Mouse (Mus musculus) frontal cortex, postnatal 14 days (tissue): ENCODE data around the gene Pkig.

Experiments used
- DNase-seq, 2 experiments: peaks; one replicate each; pipeline ENCODE4 v3.0.0; 2022; ENCODE audit warnings: low spot score in 2 of 2

Gene Pkig

GRCm38 (mm10) chr2:163710606-163711159, 52.5 kb downstream of the Pkig start:
- DNase-seq = no peak

GRCm38 (mm10) chr2:163711368-163711868, 53.2 kb downstream of the Pkig start:
- no peak for DNase-seq

DNA sequence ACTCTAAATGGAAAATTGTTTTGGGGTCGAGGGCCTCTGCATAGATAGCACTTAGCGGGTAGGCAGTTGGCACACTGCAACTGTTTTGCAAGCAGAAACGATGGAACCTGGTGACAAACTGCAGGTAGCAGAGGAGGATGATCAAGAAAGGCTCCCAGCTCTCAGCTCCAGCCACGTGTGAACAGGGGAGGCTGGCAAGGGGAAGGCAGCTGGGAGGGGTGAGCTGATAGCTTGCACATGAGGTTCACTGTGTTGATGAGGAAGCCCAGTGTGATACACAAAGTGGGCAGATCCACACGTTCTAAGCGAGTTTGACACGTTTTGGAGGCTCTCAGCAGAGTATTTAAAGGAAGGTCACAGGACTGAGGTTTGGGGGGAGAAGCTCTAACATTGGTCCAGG, 54.3 kb downstream of the Pkig start:
- no peak for DNase-seq

- no peak for DNase-seq
Measured at GRCm38 (mm10) chr2:163712874-163713273, 54.7 kb downstream of the Pkig start.

DNA sequence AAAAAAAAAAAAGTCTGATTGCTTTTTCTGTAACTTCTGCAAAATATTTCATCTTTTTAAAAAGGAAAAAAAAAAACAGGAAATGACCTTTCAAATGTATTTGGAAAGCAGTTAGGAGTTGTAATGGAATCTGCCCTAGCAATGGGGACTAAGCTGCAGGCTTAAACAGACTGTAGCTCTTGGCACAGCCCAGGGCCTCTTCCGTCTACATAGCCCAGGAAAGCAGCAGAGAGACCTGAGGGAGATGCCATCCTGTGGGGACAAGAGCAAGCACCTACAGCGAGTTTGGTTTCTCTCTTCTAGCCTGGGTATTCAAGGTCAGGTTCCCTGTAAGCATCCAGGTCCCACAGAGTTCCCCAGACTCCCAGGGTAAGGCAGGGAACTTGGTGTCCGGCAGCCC, 55.2 kb downstream of the Pkig start:
- no peak for DNase-seq

GRCm38 (mm10) chr2:163716448-163716847, 58.3 kb downstream of the Pkig start:
- DNase-seq = no peak

DNA sequence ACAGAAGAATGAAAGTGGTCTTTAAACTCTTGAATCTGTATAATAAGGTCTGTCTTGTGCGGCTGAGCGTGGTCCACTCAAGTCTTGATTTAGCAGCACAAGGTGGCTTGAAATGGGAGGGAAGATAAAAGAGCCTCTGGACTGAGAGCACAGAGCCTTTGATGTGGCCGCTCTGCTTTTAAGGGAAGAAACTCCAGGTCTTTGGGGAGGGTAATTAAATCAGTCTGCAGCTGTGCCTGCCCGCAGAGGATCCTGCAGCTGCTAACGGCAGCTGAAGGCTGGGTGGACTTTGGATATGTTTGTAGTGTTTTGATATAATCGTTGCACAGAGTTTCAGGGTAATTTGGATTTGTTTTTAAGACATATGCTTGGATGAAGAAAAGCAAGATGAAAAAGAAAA, 58.7 kb downstream of the Pkig start:
- DNase-seq = no peak

GRCm38 (mm10) chr2:163718526-163718925, 60.3 kb downstream of the Pkig start:
- no peak for DNase-seq

DNA sequence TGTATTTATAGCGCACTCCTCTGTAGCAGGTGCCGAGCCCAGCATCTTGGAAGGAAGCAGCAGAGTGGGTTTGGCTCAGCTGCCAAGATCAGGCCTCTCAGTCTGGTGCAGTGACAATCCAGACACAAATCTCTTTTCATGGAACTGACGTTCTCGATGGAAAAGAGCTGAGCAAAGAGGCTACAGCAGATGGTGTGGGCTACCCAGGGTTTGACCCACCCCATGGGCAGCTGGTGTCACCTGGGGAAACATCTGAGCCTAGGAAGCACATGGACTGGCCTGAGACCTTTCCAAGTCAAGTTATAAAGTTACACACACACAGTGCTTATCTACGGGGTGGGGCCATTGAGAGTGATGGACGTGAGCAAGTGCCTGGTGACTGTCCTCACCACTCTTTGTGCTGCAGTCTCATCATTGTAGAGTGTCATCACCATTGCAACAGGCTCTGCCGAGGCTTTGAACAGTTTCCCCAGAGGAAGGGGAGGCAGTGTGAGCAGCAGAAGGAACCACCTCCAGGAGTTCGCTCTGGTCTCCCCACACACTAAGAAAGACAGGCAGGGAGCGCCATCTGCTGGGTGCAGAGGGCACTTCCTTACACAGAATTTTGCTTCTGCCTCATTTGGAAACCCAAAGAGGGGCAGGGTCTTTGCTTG, 60.9 kb downstream of the Pkig start:
- DNase-seq = peak; percentile 64 to 74

DNA sequence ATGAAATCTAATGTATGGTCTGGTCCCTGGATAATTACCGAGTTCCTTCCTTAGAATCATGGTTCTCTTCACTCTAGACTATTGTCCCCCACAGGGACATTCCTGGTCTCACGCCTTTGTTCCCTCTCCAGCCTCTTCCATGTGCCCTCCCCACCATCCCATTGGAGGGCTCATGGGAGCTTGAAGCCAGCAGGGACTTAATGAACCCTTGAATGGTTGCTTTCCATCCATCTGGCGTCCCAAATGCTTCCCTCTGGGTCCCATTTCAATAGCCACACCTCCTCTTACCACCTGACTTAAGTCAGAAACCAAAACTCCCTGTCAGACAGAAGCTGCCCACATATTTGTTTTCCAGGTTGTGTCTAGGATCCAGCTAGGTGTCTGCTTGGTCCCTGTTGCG, 61.4 kb downstream of the Pkig start:
- DNase-seq = no peak

DNA sequence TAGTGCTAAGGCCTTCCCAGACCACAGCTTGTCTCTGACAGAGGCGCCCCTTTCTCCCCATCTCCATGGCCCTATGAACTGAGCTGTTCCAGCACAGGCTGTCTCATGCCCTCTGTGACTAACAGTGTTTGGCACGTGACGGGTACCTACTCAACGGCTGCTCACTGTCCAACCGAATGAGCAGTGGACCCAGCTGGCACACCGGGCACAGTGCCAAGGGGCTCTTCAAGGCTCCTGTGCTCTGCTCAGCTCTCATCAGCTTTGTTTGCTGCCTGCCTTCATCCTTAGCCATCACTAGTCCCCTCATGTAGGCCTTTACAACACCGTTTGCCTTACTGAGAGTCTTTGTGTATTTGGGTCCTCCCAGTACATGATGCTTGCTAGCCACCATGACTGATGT, 64.4 kb downstream of the Pkig start:
- DNase-seq = peak; percentile 35 to 49

- no peak for DNase-seq
Measured at GRCm38 (mm10) chr2:163726766-163727393, 68.7 kb downstream of the Pkig start.

- DNase-seq = no peak
Measured at GRCm38 (mm10) chr2:163728300-163728699, 70.1 kb downstream of the Pkig start.

DNA sequence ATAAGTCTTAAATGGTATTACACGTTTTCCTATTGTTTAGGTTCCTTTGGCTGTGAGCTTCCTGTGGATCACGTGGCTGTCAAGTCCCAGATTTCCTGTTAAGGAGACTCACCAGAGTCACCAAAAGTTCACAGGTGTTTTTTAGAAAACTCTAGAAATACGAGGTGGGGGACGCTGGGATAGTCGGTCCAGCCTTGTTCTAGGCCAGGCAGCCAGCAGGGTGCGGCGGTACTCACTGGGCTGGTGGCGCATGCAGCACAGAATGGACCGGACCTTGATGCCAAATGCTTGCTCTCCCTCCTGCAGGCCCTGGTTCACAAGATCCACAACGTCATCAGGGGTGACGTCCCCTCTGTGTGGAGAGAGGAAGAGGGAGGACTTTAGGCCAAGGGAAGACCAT, 73.8 kb downstream of the Pkig start:
- DNase-seq = no peak

DNA sequence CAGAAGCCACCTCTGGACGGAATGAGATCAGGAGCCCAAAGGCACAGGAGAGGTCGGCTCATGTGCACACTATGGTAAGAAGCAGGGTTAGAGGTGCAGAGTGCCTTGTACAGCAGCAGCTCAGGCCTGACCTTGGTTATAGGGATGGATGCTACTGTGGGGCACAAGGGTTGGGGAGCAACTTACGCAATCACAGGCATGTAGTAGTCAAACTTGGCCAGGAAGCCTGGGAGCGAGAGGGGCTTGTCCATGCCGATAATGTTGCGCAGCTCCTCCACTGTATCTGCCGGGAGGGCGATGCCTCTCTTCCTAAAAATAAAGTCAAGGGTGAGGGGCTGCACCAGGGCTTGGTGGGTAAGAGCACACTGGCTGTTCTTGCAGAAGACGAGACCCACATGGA, 77.0 kb downstream of the Pkig start:
- no peak for DNase-seq

DNA sequence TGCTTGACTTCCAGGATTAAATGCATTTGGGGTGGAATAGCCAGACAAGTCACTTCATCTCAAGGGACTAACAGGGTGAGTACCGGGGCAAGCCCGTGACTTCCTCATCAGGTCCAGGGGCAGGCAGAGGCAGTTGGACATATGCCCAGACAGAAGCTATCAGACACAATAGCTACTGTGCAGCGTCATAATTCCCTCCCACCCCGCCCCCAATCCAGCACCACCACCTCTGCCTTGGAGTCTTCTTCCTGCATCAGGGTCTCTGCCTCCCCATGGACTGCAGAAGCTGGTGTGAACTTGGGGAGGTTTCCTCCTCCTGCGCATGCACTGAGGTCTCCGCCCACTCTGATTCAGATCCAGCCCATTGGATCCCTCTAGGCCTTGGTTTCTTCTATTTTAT, 77.8 kb downstream of the Pkig start:
- DNase-seq = no peak

- DNase-seq = no peak
Measured at GRCm38 (mm10) chr2:163742656-163743055, 84.5 kb downstream of the Pkig start.

DNA sequence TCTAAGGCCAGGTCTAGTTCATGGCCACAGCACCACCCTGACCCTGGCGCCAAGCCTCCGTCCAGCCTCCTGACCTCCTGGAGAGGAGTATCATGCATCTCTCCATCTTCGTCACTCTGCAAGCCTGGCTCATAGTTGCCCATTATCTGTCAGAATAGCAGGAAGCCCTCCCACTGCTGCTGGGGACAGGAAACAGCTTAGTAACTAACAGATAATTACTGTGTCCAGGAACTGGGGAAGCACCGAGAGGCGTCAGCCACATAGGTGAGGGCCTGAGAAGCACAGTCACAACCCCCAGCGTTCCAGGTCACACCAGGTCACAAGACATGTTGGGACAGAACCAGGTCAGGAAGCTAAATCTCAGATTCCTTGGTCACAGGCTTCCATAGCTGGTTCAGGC, 85.2 kb downstream of the Pkig start:
- no peak for DNase-seq

DNA sequence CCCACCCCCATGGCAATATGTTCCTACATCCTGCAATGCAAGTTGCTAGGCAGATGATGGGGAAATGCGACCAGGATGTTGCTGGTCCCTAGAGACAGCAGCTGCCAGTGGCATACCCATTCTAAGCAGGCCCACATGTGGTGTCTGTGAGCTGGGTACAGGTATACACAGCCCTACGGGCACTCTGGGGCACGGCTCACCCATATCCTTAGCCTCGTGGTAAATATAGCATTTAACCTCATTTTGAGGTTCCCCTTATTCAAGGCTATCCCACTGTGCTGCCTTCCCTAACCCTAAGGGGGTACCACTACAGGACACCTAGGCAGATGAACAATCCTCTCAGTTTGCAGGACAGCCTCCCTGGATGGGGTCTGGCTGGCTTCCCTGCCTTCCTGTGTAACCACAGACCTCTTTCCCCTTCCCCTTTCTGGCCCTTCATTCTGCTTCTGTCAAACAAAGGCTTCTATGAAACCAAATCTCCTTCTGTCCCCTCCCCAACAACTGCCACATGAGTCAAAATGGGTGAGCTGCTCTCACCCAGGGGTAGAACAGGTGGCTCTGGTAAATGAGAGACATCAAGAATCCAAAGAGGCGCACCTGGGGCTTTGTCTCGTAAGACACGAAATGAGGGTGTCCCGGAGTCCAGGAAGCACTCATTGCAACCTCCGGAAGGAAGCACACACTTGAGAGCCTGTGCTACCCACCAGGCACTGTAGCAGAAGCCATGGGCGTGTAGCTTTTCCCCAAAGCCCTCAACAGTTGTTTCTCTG, 86.8 kb downstream of the Pkig start:
- DNase-seq = no peak

DNA sequence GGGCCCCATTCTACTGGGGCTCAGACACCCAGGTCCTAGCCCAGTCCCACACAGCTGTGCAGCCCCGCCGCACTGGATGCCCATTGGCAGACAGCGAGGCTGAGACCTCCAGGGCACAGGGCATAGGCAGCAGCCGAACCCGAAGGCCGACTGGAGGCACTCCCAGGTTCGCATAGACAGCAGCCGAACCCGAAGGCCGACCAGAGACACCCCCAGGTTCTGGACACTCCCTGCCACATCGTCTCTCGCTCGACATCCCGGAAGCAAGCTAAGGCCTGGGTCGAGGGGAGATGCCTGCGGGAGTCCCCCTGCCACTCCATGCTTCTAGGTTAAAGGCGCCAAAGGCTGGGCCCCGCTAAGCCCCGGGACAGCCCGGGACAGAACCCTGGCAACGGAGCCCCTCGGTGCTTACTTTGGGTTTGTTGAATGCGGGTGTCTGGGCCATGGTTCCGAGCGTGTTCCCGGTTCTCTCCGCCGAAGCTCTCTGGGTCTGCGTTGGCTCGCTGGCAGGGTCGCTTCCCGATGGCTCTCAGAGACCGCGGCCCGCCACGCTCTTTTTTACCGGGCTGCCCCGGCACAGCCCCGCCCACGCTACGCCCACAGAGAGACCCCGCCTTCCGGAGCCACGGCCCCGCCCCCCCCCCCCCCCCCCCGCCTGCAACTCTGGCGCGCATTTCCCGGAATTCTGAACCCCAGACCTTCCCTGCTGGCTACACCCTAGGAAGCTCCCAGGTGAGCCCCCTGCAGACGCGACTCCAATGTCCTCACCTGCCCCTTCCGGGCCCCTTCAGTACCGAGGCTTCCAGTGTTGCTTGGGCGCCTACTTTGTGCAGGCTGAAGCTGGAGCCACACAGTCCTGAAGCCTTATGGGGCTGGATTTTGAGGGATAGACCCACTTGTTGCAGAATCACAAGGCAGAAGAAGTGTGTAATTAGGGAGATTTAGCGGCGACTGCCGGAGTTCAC, 91.7 kb downstream of the Pkig start, which contains the start of gene Ada:
Gene Ada (minus strand): TSS at position 593 of the 965 bp plus-strand sequence.
- DNase-seq = no peak

DNA sequence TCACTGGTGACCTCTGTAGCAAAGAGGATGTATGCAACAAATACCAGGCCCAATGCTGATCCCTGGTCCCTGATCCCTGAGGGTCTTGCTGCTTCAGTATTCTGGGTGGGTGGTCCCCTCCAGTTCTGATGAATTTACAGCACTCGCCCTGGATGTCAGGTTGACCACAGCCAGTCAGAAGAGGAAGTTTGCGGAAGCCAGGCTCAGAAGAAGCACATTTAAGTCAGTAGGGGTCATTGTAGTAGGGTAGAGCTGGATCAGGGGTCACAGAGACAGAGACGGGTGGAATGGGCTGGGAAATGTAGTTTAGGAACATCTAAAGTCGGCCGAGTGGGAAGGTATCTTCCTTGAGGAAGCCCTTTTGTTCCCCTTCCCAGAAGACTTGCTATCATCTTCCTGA, 96.0 kb downstream of the Pkig start:
- no peak for DNase-seq
